Mouse (Mus musculus): ENCODE data around the gene Olfr221. TPM values are rescaled to one million over a fixed set of nuclear protein-coding genes. Genes with fewer than 3 reads are reported as not detected.
A peak's percentile ranks its signal among the peaks of the same experiment; 100 is the strongest.

Olfr221 gene
- polyA plus RNA-seq, 1 experiment = not detected

DNA sequence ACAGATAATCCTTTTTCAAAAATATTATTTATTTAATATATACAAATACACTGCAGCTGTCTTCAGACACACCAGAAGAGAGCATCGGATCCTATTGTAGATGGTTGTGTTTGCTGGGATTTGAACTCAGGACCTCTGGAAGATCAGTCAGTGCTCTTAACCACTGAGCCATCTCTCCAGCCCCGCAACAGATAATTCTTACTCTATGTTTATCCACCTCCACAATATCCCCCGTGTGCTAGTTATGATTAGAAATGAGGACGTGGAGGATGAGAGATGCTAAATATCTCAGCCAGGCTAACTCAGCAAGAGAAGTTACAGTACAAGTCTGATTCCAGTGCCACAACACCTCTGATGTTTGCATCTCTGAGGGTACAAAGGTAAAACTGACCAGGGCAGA lies 47.8 kb downstream of the Olfr221 start:
- no peaks in the 10 kb centered on the region for H3K36me3 ChIP-seq (ENCODE audit: control insufficient read depth, insufficient read depth, low read length)
- TF ChIP-seq POLR2A (IDR thresholded peaks at IDR 0.05; ENCODE audit: low read depth, low read length) (no peak), CTCF (IDR thresholded peaks at IDR 0.05; ENCODE audit: extremely low read depth, insufficient read depth, insufficient read length, insufficient replicate concordance) (no peak)
- DNase-seq (ENCODE audit: low read depth in 1 of 2, low spot score in 2 of 2) = no peak
- H3K4me3 ChIP-seq (ENCODE audit: extremely low read depth, insufficient read depth, insufficient read length) = no peak overlapping the region
- no peak overlapping the region for H3K27ac ChIP-seq (ENCODE audit: insufficient read depth, low read length)
- H3K4me1 ChIP-seq (ENCODE audit: control insufficient read depth, insufficient read depth, insufficient read length) = no peaks in the 10 kb centered on the region
- H3K27me3 ChIP-seq (ENCODE audit: control insufficient read depth, insufficient read depth, low read length) = no peaks in the 10 kb centered on the region
- 87% methylated on average over 4 of the region's 4 CpGs for WGBS

DNA sequence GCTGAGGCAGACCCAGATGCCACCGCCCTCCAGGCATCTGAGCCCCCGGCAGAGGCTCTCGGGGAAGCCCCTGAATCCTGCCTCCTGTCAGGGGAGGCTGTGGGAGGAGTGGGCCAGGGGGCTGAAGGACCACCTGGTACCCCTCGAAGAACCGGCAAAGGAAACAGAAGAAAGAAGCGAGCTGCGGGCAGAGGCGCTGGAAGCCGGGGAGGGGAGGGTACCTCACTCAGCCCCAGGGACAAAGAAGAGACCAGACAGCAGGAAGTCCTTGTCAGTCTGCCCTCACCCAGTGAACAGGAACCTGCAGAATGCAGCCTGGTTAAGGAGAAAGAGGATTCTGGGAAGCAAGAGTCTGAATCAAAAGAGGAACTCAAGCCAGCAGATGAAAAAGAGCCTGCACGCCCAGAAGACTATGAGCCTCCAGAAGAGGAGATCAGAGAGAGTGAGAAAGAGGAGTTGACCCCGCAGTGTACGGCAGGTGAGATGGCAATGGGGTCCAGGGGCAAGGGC lies 52.7 kb downstream of the Olfr221 start:
- no peak overlapping the region for H3K4me3 ChIP-seq (ENCODE audit: extremely low read depth, insufficient read depth, insufficient read length)
- DNase-seq (ENCODE audit: low read depth in 1 of 2, low spot score in 2 of 2) = no peak
- peaks cover 8% of the 10 kb centered on the region for H3K4me1 ChIP-seq (ENCODE audit: control insufficient read depth, insufficient read depth, insufficient read length)
- H3K27me3 ChIP-seq (ENCODE audit: control insufficient read depth, insufficient read depth, low read length) = peaks cover 3% of the 10 kb centered on the region; the same call in 1 of the 2 replicates
- WGBS = 32% methylated on average over 12 of the region's 12 CpGs
- no peak overlapping the region for H3K27ac ChIP-seq (ENCODE audit: insufficient read depth, low read length)
- H3K36me3 ChIP-seq (ENCODE audit: control insufficient read depth, insufficient read depth, low read length) = no peaks in the 10 kb centered on the region
- TF ChIP-seq POLR2A (IDR thresholded peaks at IDR 0.05; ENCODE audit: low read depth, low read length) (no peak), CTCF (IDR thresholded peaks at IDR 0.05; ENCODE audit: extremely low read depth, insufficient read depth, insufficient read length, insufficient replicate concordance) (no peak)

DNA sequence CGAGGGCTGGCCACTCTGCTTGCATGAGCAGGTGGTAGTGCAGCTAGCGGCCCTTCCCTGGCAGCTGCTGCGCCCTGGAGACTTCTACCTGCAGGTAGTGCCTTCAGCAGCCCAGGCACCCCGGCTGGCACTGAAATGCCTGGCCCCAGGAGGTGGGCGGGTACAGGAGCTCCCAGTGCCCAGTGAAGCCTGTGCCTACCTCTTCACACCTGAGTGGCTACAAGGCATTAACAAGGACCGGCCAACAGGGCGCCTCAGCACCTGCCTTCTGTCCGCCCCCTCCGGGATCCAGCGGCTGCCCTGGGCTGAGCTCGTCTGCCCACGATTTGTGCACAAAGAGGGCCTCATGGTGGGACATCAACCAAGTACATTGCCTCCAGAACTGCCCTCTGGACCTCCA lies 53.5 kb downstream of the Olfr221 start:
- no peak overlapping the region for H3K4me3 ChIP-seq (ENCODE audit: extremely low read depth, insufficient read depth, insufficient read length)
- peaks cover 12% of the 10 kb centered on the region for H3K4me1 ChIP-seq (ENCODE audit: control insufficient read depth, insufficient read depth, insufficient read length)
- 88% methylated on average over 12 of the region's 12 CpGs for whole genome bisulfite sequencing
- no peak overlapping the region for H3K27ac ChIP-seq (ENCODE audit: insufficient read depth, low read length)
- no peaks in the 10 kb centered on the region for H3K36me3 ChIP-seq (ENCODE audit: control insufficient read depth, insufficient read depth, low read length)
- no peak for DNase-seq (ENCODE audit: low read depth in 1 of 2, low spot score in 2 of 2)
- TF ChIP-seq CTCF (IDR thresholded peaks at IDR 0.05; ENCODE audit: extremely low read depth, insufficient read depth, insufficient read length, insufficient replicate concordance) = no peak
- no peak for TF ChIP-seq POLR2A (IDR thresholded peaks at IDR 0.05; ENCODE audit: low read depth, low read length)
- peaks cover 8% of the 10 kb centered on the region; the same call in 1 of the 2 replicates for H3K27me3 ChIP-seq (ENCODE audit: control insufficient read depth, insufficient read depth, low read length)

DNA sequence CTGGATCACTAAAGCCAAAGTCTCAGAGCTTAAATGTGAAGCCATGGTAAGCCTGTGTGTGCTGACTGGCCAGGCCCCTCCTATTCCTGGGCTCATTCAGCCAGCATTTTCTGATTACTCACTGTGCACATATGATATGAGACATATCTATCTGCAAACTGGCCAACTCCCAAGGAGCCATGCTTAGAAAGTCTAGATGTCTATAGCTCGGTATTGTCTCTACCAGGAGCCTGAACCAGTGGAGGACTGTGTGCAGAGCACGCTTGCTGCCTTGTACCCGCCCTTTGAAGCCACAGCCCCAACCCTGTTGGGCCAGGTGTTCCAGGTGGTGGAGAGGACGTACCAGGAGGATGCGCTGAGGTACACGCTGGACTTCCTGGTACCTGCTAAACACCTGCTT lies 55.1 kb downstream of the Olfr221 start:
- 79% methylated on average over 6 of the region's 6 CpGs for WGBS
- TF ChIP-seq CTCF (IDR thresholded peaks at IDR 0.05; ENCODE audit: extremely low read depth, insufficient read depth, insufficient read length, insufficient replicate concordance) (no peak), POLR2A (IDR thresholded peaks at IDR 0.05; ENCODE audit: low read depth, low read length) (no peak)
- no peak for DNase-seq (ENCODE audit: low read depth in 1 of 2, low spot score in 2 of 2)
- H3K27ac ChIP-seq (ENCODE audit: insufficient read depth, low read length) = no peak overlapping the region
- peaks cover 8% of the 10 kb centered on the region; the same call in 1 of the 2 replicates for H3K27me3 ChIP-seq (ENCODE audit: control insufficient read depth, insufficient read depth, low read length)
- H3K4me3 ChIP-seq (ENCODE audit: extremely low read depth, insufficient read depth, insufficient read length) = no peak overlapping the region
- H3K4me1 ChIP-seq (ENCODE audit: control insufficient read depth, insufficient read depth, insufficient read length) = peaks cover 12% of the 10 kb centered on the region
- no peaks in the 10 kb centered on the region for H3K36me3 ChIP-seq (ENCODE audit: control insufficient read depth, insufficient read depth, low read length)

DNA sequence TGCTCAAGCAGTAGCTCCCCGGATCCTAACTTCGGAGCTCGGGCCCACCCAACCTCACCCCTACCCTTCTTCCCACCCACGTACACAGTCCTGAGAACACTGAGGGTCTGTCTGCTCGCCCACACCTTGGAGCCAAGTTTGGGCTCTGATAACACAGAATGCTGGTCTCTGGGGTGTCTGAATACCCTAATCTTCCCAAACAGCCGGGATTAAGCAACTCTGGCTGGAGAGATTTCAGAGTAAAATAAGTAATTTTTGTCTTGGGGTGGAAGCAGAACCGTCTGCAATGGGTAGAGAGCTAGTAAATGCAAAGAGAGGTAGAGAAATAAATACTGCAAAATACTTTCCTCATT lies 56.1 kb downstream of the Olfr221 start:
- WGBS = 33% methylated on average over 7 of the region's 7 CpGs
- H3K36me3 ChIP-seq (ENCODE audit: control insufficient read depth, insufficient read depth, low read length) = no peaks in the 10 kb centered on the region

DNA sequence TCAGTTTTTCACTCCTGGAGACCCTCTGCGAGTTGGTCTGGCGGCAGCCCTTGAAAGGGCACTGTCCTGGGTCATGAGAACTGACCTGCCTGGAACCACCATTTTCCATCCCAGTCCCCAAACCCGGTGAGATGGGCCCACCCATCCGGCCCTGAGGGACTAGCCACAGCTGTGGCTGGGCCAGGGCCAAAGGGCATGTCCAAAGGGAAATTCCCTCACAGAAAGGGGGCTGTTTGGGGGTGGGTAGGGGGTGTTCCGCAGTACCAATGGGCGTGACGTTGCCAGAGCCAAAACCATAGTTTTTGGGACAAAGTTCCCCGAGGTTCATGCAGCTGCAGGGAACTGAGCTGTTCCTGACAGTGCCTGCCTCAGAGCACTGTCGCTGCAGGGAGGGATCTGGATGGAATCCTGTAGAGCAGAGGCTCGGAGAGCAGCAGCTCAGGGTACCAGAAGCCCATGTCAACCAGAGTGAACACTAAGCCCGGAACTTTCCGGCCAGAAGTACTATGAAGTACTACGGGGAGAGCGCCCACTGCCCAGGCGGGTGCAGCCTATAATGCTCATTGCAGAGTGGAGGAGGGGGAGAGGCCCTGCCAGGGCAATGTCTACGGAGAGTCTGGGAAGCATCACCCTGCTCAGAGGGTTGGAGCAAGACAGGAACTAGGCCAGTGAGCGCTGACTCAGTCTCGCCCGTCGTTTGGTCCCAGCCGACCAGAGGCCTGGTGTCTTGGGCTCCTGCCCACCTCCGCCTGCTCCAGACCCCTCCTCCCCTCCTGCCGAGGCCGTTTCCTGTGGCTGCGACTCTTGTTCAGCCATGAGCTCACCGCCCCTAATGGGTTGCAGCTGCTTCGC lies 56.7 kb downstream of the Olfr221 start:
- H3K27ac ChIP-seq (ENCODE audit: insufficient read depth, low read length) = 0 out of 2 replicates have a peak overlapping the region, but pooled peaks have one; percentile 6
- WGBS = 8% methylated on average over 27 of the region's 27 CpGs
- TF ChIP-seq CTCF (IDR thresholded peaks at IDR 0.05; ENCODE audit: extremely low read depth, insufficient read depth, insufficient read length, insufficient replicate concordance) (no peak), POLR2A (IDR thresholded peaks at IDR 0.05; ENCODE audit: low read depth, low read length) (no peak)
- H3K4me3 ChIP-seq (ENCODE audit: extremely low read depth, insufficient read depth, insufficient read length) = peak overlapping the region; percentile 62
- peaks cover 8% of the 10 kb centered on the region; the same call in 1 of the 2 replicates for H3K27me3 ChIP-seq (ENCODE audit: control insufficient read depth, insufficient read depth, low read length)
- DNase-seq (ENCODE audit: low read depth in 1 of 2, low spot score in 2 of 2) = no peak
- no peaks in the 10 kb centered on the region for H3K36me3 ChIP-seq (ENCODE audit: control insufficient read depth, insufficient read depth, low read length)
- peaks cover 12% of the 10 kb centered on the region for H3K4me1 ChIP-seq (ENCODE audit: control insufficient read depth, insufficient read depth, insufficient read length)

More for the DNA sequence above, 56.1 kb downstream of the Olfr221 start:
- Histone ChIP-seq H3K4me3 (ENCODE audit: extremely low read depth, insufficient read depth, insufficient read length) (no peak overlapping the region), H3K4me1 (ENCODE audit: control insufficient read depth, insufficient read depth, insufficient read length) (peaks cover 12% of the 10 kb centered on the region), H3K27ac (ENCODE audit: insufficient read depth, low read length) (no peak overlapping the region), H3K27me3 (ENCODE audit: control insufficient read depth, insufficient read depth, low read length) (peaks cover 8% of the 10 kb centered on the region; the same call in 1 of the 2 replicates)
- no peak for DNase-seq (ENCODE audit: low read depth in 1 of 2, low spot score in 2 of 2)
- TF ChIP-seq CTCF (IDR thresholded peaks at IDR 0.05; ENCODE audit: extremely low read depth, insufficient read depth, insufficient read length, insufficient replicate concordance) (no peak), POLR2A (IDR thresholded peaks at IDR 0.05; ENCODE audit: low read depth, low read length) (no peak)

All from spleen, adult 2 months (tissue).